Mouse (Mus musculus) induced T-regulatory cell, adult 2 months (primary cell): ENCODE results near the gene Olfr524.

ENCODE experiments used
- DNase-seq: peaks from one replicate; pipeline ENCODE4 v3.0.0-alpha.2; 2012; ENCODE audit warnings: low read depth

Olfr524 gene

GRCm38 (mm10) chr7:140186646-140187620 is 18.8 kb downstream of the Olfr524 start:
- peak; percentile 80 for DNase-seq

GRCm38 (mm10) chr7:140184206-140184605 is 21.6 kb downstream of the Olfr524 start:
- DNase-seq, result no peak

GRCm38 (mm10) chr7:140180692-140181091 is 25.1 kb downstream of the Olfr524 start:
- DNase-seq, result no peak

- DNase-seq, result no peak
These were observed 26.6 kb downstream of the Olfr524 start for GRCm38 (mm10) chr7:140179176-140179575.

GRCm38 (mm10) chr7:140172936-140173335 is 32.8 kb downstream of the Olfr524 start, which contains the start of gene Olfr523:
Gene Olfr523 (plus strand): TSS chr7:140173217.
- DNase-seq, result no peak

- no peak for DNase-seq
These were observed 34.9 kb downstream of the Olfr524 start for GRCm38 (mm10) chr7:140170863-140171262.

GRCm38 (mm10) chr7:140169386-140169785 is 36.4 kb downstream of the Olfr524 start:
- DNase-seq, result no peak

GRCm38 (mm10) chr7:140167950-140168349 is 37.8 kb downstream of the Olfr524 start:
- no peak for DNase-seq

- no peak for DNase-seq
These were observed 41.1 kb downstream of the Olfr524 start, which contains the start of gene Olfr522 for GRCm38 (mm10) chr7:140164664-140165063. Gene Olfr522 (minus strand): TSS chr7:140164764.

- no peak for DNase-seq
These were observed 45.4 kb downstream of the Olfr524 start for GRCm38 (mm10) chr7:140160363-140160762.

- DNase-seq, result no peak
These were observed 51.4 kb downstream of the Olfr524 start, which contains the start of gene Sprn for GRCm38 (mm10) chr7:140154218-140154927. Gene Sprn (minus strand): TSS chr7:140154877.

- DNase-seq, result no peak
These were observed 51.9 kb downstream of the Olfr524 start for GRCm38 (mm10) chr7:140153829-140154217.

- DNase-seq, result no peak
These were observed 52.4 kb downstream of the Olfr524 start for GRCm38 (mm10) chr7:140153383-140153782.
